Mouse (Mus musculus) myocyte (in vitro differentiated cells): Measurements from ENCODE around the gene Gpr137c. TPM values are rescaled to one million over a fixed set of nuclear protein-coding genes. Genes with fewer than 3 reads are reported as not detected.
A peak's percentile ranks its signal among the peaks of the same experiment; 100 is the strongest.

Experiments
- H3K27me3 ChIP-seq: one replicate; pipeline ENCODE4 v1.6.1; 2011; ENCODE audit not compliant: control insufficient read depth, insufficient read depth, insufficient read length
- H3K36me3 ChIP-seq: one replicate; pipeline ENCODE4 v1.6.1; 2011; ENCODE audit not compliant: control insufficient read depth, insufficient read depth
- H3K4me2 ChIP-seq: one replicate; pipeline ENCODE4 v1.6.1; 2011; ENCODE audit warnings: low read depth, control low read depth
- H3K4me3 ChIP-seq: one replicate; pipeline ENCODE4 v1.5.1; 2011; ENCODE audit warnings: mild to moderate bottlenecking, control low read depth, moderate library complexity
- H3K79me2 ChIP-seq: one replicate; pipeline ENCODE4 v1.6.1; 2011; ENCODE audit not compliant: control insufficient read depth, insufficient read depth
- H3ac ChIP-seq: one replicate; pipeline ENCODE4 v1.6.1; 2011; ENCODE audit not compliant: control insufficient read depth, insufficient read length
- CEBPB ChIP-seq: IDR thresholded peaks from 2 replicates; pipeline ENCODE4 v1.6.1; 2011; ENCODE audit warnings: mild to moderate bottlenecking, moderate library complexity; ENCODE audit not compliant: poor library complexity, insufficient read depth, severe bottlenecking
- E2F4 ChIP-seq: IDR thresholded peaks from one replicate; pipeline ENCODE4 v1.6.1; 2011; ENCODE audit warnings: mild to moderate bottlenecking, control low read depth, moderate library complexity; ENCODE audit not compliant: insufficient read depth
- MAX ChIP-seq: IDR thresholded peaks from one replicate; pipeline ENCODE4 v1.6.1; 2011; ENCODE audit warnings: low read depth, mild to moderate bottlenecking, control low read depth
- MYOD1 ChIP-seq, 3 experiments: IDR thresholded peaks; one replicate each; pipeline ENCODE4 v1.6.1; 2011; ENCODE audit warnings: control low read depth in 2 of 3, low read depth in 2 of 3, mild to moderate bottlenecking in 2 of 3, moderate library complexity in 1 of 3; ENCODE audit not compliant: insufficient read length in 2 of 3, control insufficient read depth in 1 of 3
- MYOG ChIP-seq, 3 experiments: IDR thresholded peaks; one replicate each; pipeline ENCODE4 v1.6.1; 2011; ENCODE audit warnings: control low read depth in 2 of 3, low read depth in 2 of 3, mild to moderate bottlenecking in 2 of 3; ENCODE audit not compliant: insufficient read length in 2 of 3, control insufficient read depth in 1 of 3, insufficient read depth in 1 of 3
- POLR2A ChIP-seq: IDR thresholded peaks from one replicate; pipeline ENCODE4 v1.6.1; 2011; ENCODE audit warnings: low read depth, mild to moderate bottlenecking, control low read depth, moderate library complexity; ENCODE audit not compliant: insufficient read length
- POLR2AphosphoS2 ChIP-seq: IDR thresholded peaks from one replicate; pipeline ENCODE4 v1.6.1; 2011; ENCODE audit warnings: low read depth, control low read depth; ENCODE audit not compliant: insufficient read length
- REST ChIP-seq: IDR thresholded peaks from one replicate; pipeline ENCODE4 v1.6.1; 2011; ENCODE audit warnings: mild to moderate bottlenecking, control low read depth, moderate library complexity; ENCODE audit not compliant: insufficient read depth, insufficient read length
- SRF ChIP-seq: IDR thresholded peaks from one replicate; pipeline ENCODE4 v1.6.1; 2011; ENCODE audit warnings: low read depth; ENCODE audit not compliant: control insufficient read depth, insufficient read length
- TCF12 ChIP-seq: IDR thresholded peaks from one replicate; pipeline ENCODE4 v1.6.1; 2011; ENCODE audit warnings: mild to moderate bottlenecking, control low read depth; ENCODE audit not compliant: poor library complexity, insufficient read depth, severe bottlenecking
- TCF3 ChIP-seq: IDR thresholded peaks from one replicate; pipeline ENCODE4 v1.6.1; 2011; ENCODE audit warnings: low read depth, control low read depth; ENCODE audit not compliant: insufficient read length
- USF1 ChIP-seq: IDR thresholded peaks from one replicate; pipeline ENCODE4 v1.6.1; 2011; ENCODE audit warnings: low read depth, mild to moderate bottlenecking, control low read depth, moderate library complexity
- polyA plus RNA-seq: library from polyadenylated mRNA; unstranded; fragments of >200 nt; fragmentation: generic; extraction: Trizol; gene quantifications from one replicate; pipeline ENCODE4 v1.2.1, GENCODE M21; 2012; ENCODE audit warnings: missing spikeins

Gene Gpr137c
- polyA plus RNA-seq, 1 experiment, result 0.18 TPM

- H3K4me3 ChIP-seq, result peak overlapping the region; percentile 66
- peak overlapping the region; percentile 94 for H3ac ChIP-seq
- peaks cover 38% of the 10 kb centered on the region for H3K79me2 ChIP-seq
- no peaks in the 10 kb centered on the region for H3K27me3 ChIP-seq
- peak overlapping the region; percentile 67 for H3K4me2 ChIP-seq
- no peaks in the 10 kb centered on the region for H3K36me3 ChIP-seq
- TF ChIP-seq E2F4, result no peak
- TF ChIP-seq USF1, result no peak
- no peak for TF ChIP-seq POLR2AphosphoS2
- TF ChIP-seq MYOG (IDR thresholded peaks at IDR 0.05; ENCODE audit: control insufficient read depth in 1 of 3, insufficient read depth in 1 of 3, insufficient read length in 2 of 3, low read depth in 2 of 3), result no peak
- TF ChIP-seq POLR2A, result no peak
- TF ChIP-seq MYOD1 (IDR thresholded peaks at IDR 0.05; ENCODE audit: control insufficient read depth in 1 of 3, insufficient read length in 2 of 3, low read depth in 2 of 3), result no peak
- TF ChIP-seq REST, result no peak
- no peak for TF ChIP-seq CEBPB
- no peak for TF ChIP-seq MAX
- no peak for TF ChIP-seq SRF
- no peak for TF ChIP-seq TCF12
- TF ChIP-seq TCF3, result no peak
Observed at GRCm38 (mm10) chr14:45319237-45319610, 99.7 kb downstream of the Gpr137c start.

- Histone ChIP-seq H3K4me2 (peak overlapping the region; percentile 26), H3K4me3 (no peak overlapping the region), H3K36me3 (no peaks in the 10 kb centered on the region), H3ac (no peak overlapping the region), H3K27me3 (no peaks in the 10 kb centered on the region), H3K79me2 (peaks cover 29% of the 10 kb centered on the region)
- TF ChIP-seq POLR2AphosphoS2 (no peak), SRF (no peak), TCF12 (no peak), E2F4 (no peak), CEBPB (no peak), REST (no peak), MAX (no peak), MYOD1 (IDR thresholded peaks at IDR 0.05; ENCODE audit: control insufficient read depth in 1 of 3, insufficient read length in 2 of 3, low read depth in 2 of 3) (no peak), POLR2A (no peak), USF1 (no peak), MYOG (IDR thresholded peaks at IDR 0.05; ENCODE audit: control insufficient read depth in 1 of 3, insufficient read depth in 1 of 3, insufficient read length in 2 of 3, low read depth in 2 of 3) (no peak), TCF3 (no peak)
Observed at GRCm38 (mm10) chr14:45320111-45320510, 100.6 kb downstream of the Gpr137c start.

GRCm38 (mm10) chr14:45321067-45321466 lies 101.5 kb downstream of the Gpr137c start:
- peaks cover 20% of the 10 kb centered on the region for H3K79me2 ChIP-seq
- no peaks in the 10 kb centered on the region for H3K27me3 ChIP-seq
- H3K36me3 ChIP-seq, result no peaks in the 10 kb centered on the region
- TF ChIP-seq TCF3 (no peak), CEBPB (peak; percentile 99)
- peak overlapping the region; percentile 26 for H3K4me2 ChIP-seq
- H3ac ChIP-seq, result no peak overlapping the region
- H3K4me3 ChIP-seq, result no peak overlapping the region

GRCm38 (mm10) chr14:45321622-45322021 lies 102.1 kb downstream of the Gpr137c start:
- Histone ChIP-seq H3K4me3 (no peak overlapping the region), H3K27me3 (no peaks in the 10 kb centered on the region), H3K36me3 (no peaks in the 10 kb centered on the region), H3K4me2 (peak overlapping the region; percentile 26), H3ac (no peak overlapping the region), H3K79me2 (peaks cover 14% of the 10 kb centered on the region)
- TF ChIP-seq TCF3 (no peak), POLR2AphosphoS2 (no peak), POLR2A (no peak), CEBPB (no peak)

GRCm38 (mm10) chr14:45322450-45322849 lies 102.9 kb downstream of the Gpr137c start:
- Histone ChIP-seq H3K4me3 (no peak overlapping the region), H3ac (no peak overlapping the region), H3K4me2 (no peak overlapping the region), H3K27me3 (no peaks in the 10 kb centered on the region), H3K79me2 (peaks cover 6% of the 10 kb centered on the region), H3K36me3 (no peaks in the 10 kb centered on the region)
- TF ChIP-seq MYOD1 (IDR thresholded peaks at IDR 0.05; ENCODE audit: control insufficient read depth in 1 of 3, insufficient read length in 2 of 3, low read depth in 2 of 3), result no peak
- no peak for TF ChIP-seq REST
- no peak for TF ChIP-seq E2F4
- TF ChIP-seq TCF12, result no peak
- TF ChIP-seq SRF, result no peak
- no peak for TF ChIP-seq POLR2AphosphoS2
- no peak for TF ChIP-seq USF1
- no peak for TF ChIP-seq POLR2A
- TF ChIP-seq CEBPB, result no peak
- TF ChIP-seq MAX, result no peak
- TF ChIP-seq MYOG (IDR thresholded peaks at IDR 0.05; ENCODE audit: control insufficient read depth in 1 of 3, insufficient read depth in 1 of 3, insufficient read length in 2 of 3, low read depth in 2 of 3), result no peak
- no peak for TF ChIP-seq TCF3
